Mouse (Mus musculus) ES-E14 (cell line): ENCODE measurements around the gene Fam180a.

Source experiments
- CHD2 ChIP-seq: IDR thresholded peaks from 2 replicates; pipeline ENCODE4 v1.6.1; 2014; ENCODE audit warnings: mild to moderate bottlenecking, low read depth, low read length, inconsistent platforms
- MAFK ChIP-seq: IDR thresholded peaks from 2 replicates; pipeline ENCODE4 v1.6.1; 2014; ENCODE audit warnings: mild to moderate bottlenecking, low read depth, low read length, inconsistent platforms; ENCODE audit not compliant: insufficient read depth
- ZC3H11A ChIP-seq: IDR thresholded peaks from 2 replicates; pipeline ENCODE4 v1.6.1; 2012; ENCODE audit warnings: low read depth, mild to moderate bottlenecking, inconsistent platforms, low read length, borderline replicate concordance
- ZNF384 ChIP-seq: IDR thresholded peaks from 2 replicates; pipeline ENCODE4 v1.6.1; 2012; ENCODE audit warnings: low read depth, low read length, inconsistent platforms

DNA sequence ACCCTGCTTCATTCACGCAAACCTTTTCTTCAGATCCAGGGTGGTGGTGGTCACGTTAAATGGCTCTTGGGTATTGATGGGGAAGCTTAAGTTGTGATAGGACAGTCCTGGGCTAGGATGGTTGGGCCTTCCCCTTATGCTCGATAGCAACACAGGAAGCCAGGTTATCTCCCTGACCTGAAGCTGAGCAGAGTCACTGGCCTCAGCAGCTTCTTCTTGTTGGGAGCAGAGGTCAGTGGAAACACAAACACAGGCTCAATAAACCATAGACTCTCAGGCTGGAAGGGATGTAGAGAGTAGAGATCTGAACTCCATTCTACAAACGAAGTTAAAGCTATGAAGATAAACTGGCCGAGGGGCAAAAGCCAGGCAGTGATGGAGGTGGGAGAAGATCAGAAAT, 9.5 kb upstream of the Fam180a start:
- TF ChIP-seq CHD2 (no peak), ZNF384 (no peak), MAFK (no peak), ZC3H11A (no peak)
